Mouse (Mus musculus): ENCODE results near the gene Hoxc12. TPM values are rescaled to one million over a fixed set of nuclear protein-coding genes. Genes with fewer than 3 reads are reported as not detected.

The Hoxc12 gene
- total and polyA plus RNA-seq, 3 experiments, result not detected

- peak; percentile 55; the same call in 1 of the 2 replicates for TF ChIP-seq NRF1 (IDR thresholded peaks at IDR 0.05; ENCODE audit: insufficient read depth, low read depth, low read length, poor library complexity, severe bottlenecking)
- TF ChIP-seq POLR2A (IDR thresholded peaks at IDR 0.05; ENCODE audit: control insufficient read depth in 1 of 2, insufficient read depth in 1 of 2, low read depth in 1 of 2, low read length in 2 of 2, poor library complexity in 1 of 2), result peak; percentile 71 to 78
- no peak for TF ChIP-seq GATA1 (IDR thresholded peaks at IDR 0.05; ENCODE audit: low read depth, low read length)
- no peak for TF ChIP-seq JUND (IDR thresholded peaks at IDR 0.05; ENCODE audit: low read depth, low read length)
- TF ChIP-seq MAX (IDR thresholded peaks at IDR 0.05; ENCODE audit: low read length), result peak; percentile 52; the same call in 1 of the 2 replicates
- peak; percentile 97 for TF ChIP-seq UBTF (IDR thresholded peaks at IDR 0.05; ENCODE audit: borderline replicate concordance, insufficient read depth, low read depth, low read length)
- no peak for TF ChIP-seq GABPA (IDR thresholded peaks at IDR 0.05; ENCODE audit: low read depth, low read length)
- no peak for TF ChIP-seq CHD2 (IDR thresholded peaks at IDR 0.05; ENCODE audit: low read length)
- TF ChIP-seq MYC (IDR thresholded peaks at IDR 0.05; ENCODE audit: low read depth, low read length), result no peak
- TF ChIP-seq HCFC1 (IDR thresholded peaks at IDR 0.05; ENCODE audit: low read depth, low read length), result peak; percentile 69
- no peak for TF ChIP-seq TAL1 (IDR thresholded peaks at IDR 0.05; ENCODE audit: low read length)
- TF ChIP-seq EP300 (IDR thresholded peaks at IDR 0.05; ENCODE audit: low read depth in 1 of 2, low read length in 2 of 2), result no peak
- TF ChIP-seq ZC3H11A (IDR thresholded peaks at IDR 0.05; ENCODE audit: low read depth, low read length), result no peak
Observed at GRCm38 (mm10) chr15:102976631-102977422, 40.3 kb downstream of the Hoxc12 start (continued).

GRCm38 (mm10) chr15:102977423-102977974, 40.9 kb downstream of the Hoxc12 start:
- Histone ChIP-seq H3K27ac (ENCODE audit: control insufficient read depth, low read depth, low read length) (peak overlapping the region; percentile 83), H3K79me2 (ENCODE audit: control insufficient read depth, insufficient read depth, low read length, poor library complexity) (peaks cover 54% of the 10 kb centered on the region), H3K9me3 (replicated peaks; ENCODE audit: insufficient read depth, low read length) (no peaks in the 10 kb centered on the region), H3K9ac (ENCODE audit: control insufficient read depth, low read depth, low read length, poor library complexity, severe bottlenecking) (peak overlapping the region; percentile 93), H3K27me3 (ENCODE audit: control insufficient read depth in 1 of 2, insufficient read depth in 2 of 2, low read length in 2 of 2) (no peaks in the 10 kb centered on the region), H3K36me3 (ENCODE audit: control insufficient read depth in 1 of 2, insufficient read depth in 2 of 2, low read length in 2 of 2) (peaks cover 0 to 18% of the 10 kb centered on the region in 2 experiments; a peak in 2 of 4 replicates), H3K4me3 (ENCODE audit: control insufficient read depth in 1 of 2, insufficient read depth in 1 of 2, low read depth in 2 of 2, low read length in 2 of 2) (peak overlapping the region; percentile 81 to 89), H3K4me1 (ENCODE audit: control insufficient read depth in 1 of 2, insufficient read depth in 2 of 2, low read length in 2 of 2) (peaks cover 16 to 23% of the 10 kb centered on the region in 2 experiments)
- DNase-seq (ENCODE audit: low read depth, low spot score), result peak; percentile 68
- no peak; the same call in 1 of the 2 replicates for TF ChIP-seq SIN3A (IDR thresholded peaks at IDR 0.05; ENCODE audit: low read length)
- TF ChIP-seq ZC3H11A (IDR thresholded peaks at IDR 0.05; ENCODE audit: low read depth, low read length), result no peak
- peak; percentile 46; the same call in 1 of the 2 replicates for TF ChIP-seq E2F4 (IDR thresholded peaks at IDR 0.05; ENCODE audit: borderline replicate concordance, low read depth, low read length)
- no peak for TF ChIP-seq POLR2AphosphoS2 (IDR thresholded peaks at IDR 0.05; ENCODE audit: low read length)
- no peak for TF ChIP-seq POLR2A (IDR thresholded peaks at IDR 0.05; ENCODE audit: control insufficient read depth in 1 of 2, insufficient read depth in 1 of 2, low read depth in 1 of 2, low read length in 2 of 2, poor library complexity in 1 of 2)
- TF ChIP-seq BHLHE40 (IDR thresholded peaks at IDR 0.05; ENCODE audit: borderline replicate concordance, low read depth, low read length), result no peak
- 0 out of 2 replicates have a peak, but pooled peaks have one; percentile 4 for TF ChIP-seq USF1 (IDR thresholded peaks at IDR 0.05; ENCODE audit: low read depth, low read length)
- no peak for TF ChIP-seq USF2 (IDR thresholded peaks at IDR 0.05; ENCODE audit: borderline replicate concordance in 1 of 2, insufficient read depth in 1 of 2, low read depth in 1 of 2, low read length in 2 of 2)
- no peak for TF ChIP-seq CTCF (IDR thresholded peaks at IDR 0.05 in 2 of 3, conservative IDR thresholded peaks at IDR 0.05 in 1 of 3; ENCODE audit: control insufficient read depth in 1 of 3, insufficient read depth in 1 of 3, low read depth in 2 of 3, low read length in 3 of 3, poor library complexity in 1 of 3, severe bottlenecking in 1 of 3)
- TF ChIP-seq ZKSCAN1 (IDR thresholded peaks at IDR 0.05; ENCODE audit: low read depth, low read length), result no peak
- no peak for TF ChIP-seq ETS1 (IDR thresholded peaks at IDR 0.05; ENCODE audit: low read depth, low read length)
- no peak for TF ChIP-seq ELF1 (IDR thresholded peaks at IDR 0.05; ENCODE audit: low read depth, low read length)
- no peak for TF ChIP-seq TCF12 (IDR thresholded peaks at IDR 0.05; ENCODE audit: low read depth, low read length)
- TF ChIP-seq RCOR1 (IDR thresholded peaks at IDR 0.05; ENCODE audit: low read depth, low read length), result no peak
- 0 out of 2 replicates have a peak, but pooled peaks have one; percentile 6 for TF ChIP-seq UBTF (IDR thresholded peaks at IDR 0.05; ENCODE audit: borderline replicate concordance, insufficient read depth, low read depth, low read length)
- TF ChIP-seq GATA1 (IDR thresholded peaks at IDR 0.05; ENCODE audit: low read depth, low read length), result no peak
- no peak for TF ChIP-seq JUND (IDR thresholded peaks at IDR 0.05; ENCODE audit: low read depth, low read length)
- TF ChIP-seq EP300 (IDR thresholded peaks at IDR 0.05; ENCODE audit: low read depth in 1 of 2, low read length in 2 of 2), result peak in 1 of 2 experiments; percentile 26; a peak in 2 of 4 replicates
- no peak for TF ChIP-seq MEF2A (IDR thresholded peaks at IDR 0.05; ENCODE audit: extremely low read depth, insufficient replicate concordance, low read depth, low read length, poor library complexity, severe bottlenecking)
- no peak for TF ChIP-seq MYB (IDR thresholded peaks at IDR 0.05; ENCODE audit: low read depth, low read length)
- no peak for TF ChIP-seq SMC3 (IDR thresholded peaks at IDR 0.05; ENCODE audit: low read depth, low read length)
- no peak; the same call in none of the 2 replicates for TF ChIP-seq MAX (IDR thresholded peaks at IDR 0.05; ENCODE audit: low read length)
- peak; percentile 46; the same call in 1 of the 2 replicates for TF ChIP-seq CHD1 (IDR thresholded peaks at IDR 0.05; ENCODE audit: low read depth, low read length)
- TF ChIP-seq GABPA (IDR thresholded peaks at IDR 0.05; ENCODE audit: low read depth, low read length), result no peak
- no peak for TF ChIP-seq MAZ (IDR thresholded peaks at IDR 0.05; ENCODE audit: low read depth, low read length)

Measured in MEL (cell line).